Mouse (Mus musculus): ENCODE measurements at regions not wholly inside any gene's neighbourhood (a gene's known extent, or its start where the extent isn't known, plus 50 kb on each side); places are given as distances from the start of the nearest gene placed in this dataset.

DNA sequence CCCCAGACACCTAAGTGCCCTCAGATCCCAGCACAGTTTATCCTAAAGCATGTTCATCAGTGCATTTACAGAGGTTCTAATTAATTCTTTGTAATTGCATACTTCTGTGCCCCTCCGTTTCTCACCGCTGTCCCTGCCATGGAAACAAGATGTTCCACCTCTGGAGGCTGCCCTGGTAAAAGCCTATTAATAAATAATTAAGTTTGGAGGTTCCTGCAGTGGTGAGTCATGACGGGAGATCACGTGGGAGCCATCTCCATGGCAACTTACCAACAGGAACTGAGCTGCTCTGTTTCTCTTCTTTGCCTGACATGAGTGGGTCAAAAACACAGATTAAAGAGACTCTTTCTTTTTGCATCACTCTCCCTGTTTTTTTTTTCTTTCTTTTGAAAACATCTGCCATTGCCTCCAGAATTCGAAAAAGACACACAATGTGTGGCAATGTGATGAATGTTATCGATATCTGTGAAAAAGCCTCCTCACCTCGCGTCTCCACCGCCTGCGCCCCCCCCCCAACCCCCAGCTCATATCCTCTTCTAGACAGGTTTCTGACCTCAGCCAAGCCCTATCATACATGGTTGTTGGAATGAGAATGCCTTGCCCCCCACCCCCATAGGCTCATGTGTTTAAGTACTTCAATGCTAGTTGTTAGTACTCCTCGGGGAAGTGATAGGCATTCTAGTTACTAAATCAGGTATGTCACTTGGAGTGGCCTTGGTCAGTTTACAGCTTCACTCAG lies 965.9 kb downstream of the Ntrk3 start:
- ChIA-PET POLR2A (no interaction called here), CTCF (no interaction called here)

DNA sequence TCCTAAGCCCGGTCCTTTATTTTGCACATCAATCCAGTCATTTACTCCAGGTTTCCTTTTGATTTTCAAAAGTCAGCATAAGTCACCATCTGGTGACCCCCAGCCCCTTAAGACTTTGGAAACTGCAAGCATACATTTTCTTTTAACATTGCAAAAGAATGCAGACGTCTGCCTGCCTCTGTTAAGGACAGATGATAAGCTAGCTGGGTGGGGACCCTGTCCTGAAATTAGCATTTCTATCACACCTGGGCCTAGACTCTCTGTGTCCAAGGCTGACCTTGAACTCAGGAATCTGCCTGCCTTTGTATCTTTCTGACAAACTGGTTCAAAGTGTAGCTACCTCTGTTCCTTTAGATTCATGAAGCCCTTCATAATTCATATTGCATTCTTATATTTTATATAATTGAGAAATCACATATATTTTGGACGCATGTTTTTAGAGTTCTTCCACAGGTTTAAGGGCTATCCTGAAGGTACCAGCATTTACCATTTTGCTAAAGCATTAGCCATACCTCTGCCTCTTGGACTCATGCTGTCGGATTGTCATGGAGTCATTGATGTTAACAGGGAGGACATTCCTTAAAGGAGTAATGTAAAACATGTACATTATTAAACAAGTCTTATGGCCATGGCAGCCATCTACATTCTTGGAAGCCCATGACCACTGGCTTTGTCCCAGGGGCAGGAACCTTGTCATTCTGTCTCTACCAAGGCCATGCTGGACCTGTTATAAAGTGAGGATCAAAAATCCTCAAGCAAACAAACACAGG lies 998.6 kb downstream of the Ntrk3 start:
- ChIA-PET CTCF (interaction anchor here in 1 of 4 experiments (0.6 kb wide), 1 partner anchor 830 kb away, joined by 3 read pairs; no protein-coding TSS in a partner anchor), POLR2A (interaction anchor here in 1 of 4 experiments (0.9 kb wide), 1 partner anchor 72 kb away, joined by 4 read pairs; no protein-coding TSS in a partner anchor)
